Mouse (Mus musculus) retina, adult 2 months (tissue): ENCODE data around the gene Prss35.

Experiments
- DNase-seq: peaks from one replicate; pipeline ENCODE4 v3.0.0-alpha.2; 2012; ENCODE audit warnings: low read depth, low spot score

The Prss35 gene

DNA sequence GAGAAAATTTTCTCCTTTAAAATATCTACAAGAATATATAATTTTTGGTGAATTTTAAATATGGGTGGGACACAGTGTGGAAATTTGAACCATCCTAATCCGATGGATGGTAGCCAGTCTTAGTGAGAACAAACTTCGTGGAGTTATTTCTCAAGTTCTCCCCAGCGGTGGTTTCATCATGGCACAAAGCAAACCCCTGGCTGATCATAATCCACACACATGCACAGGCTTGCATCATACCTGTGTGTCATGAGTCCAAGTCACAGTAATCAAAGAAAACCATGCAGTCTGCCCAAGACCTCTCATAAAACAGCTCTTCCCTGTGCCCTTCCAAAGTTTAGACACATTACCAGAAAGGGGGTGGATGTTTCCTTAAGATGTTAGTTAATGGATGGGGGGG lies 13.6 kb upstream of the Prss35 start:
- no peak for DNase-seq

DNA sequence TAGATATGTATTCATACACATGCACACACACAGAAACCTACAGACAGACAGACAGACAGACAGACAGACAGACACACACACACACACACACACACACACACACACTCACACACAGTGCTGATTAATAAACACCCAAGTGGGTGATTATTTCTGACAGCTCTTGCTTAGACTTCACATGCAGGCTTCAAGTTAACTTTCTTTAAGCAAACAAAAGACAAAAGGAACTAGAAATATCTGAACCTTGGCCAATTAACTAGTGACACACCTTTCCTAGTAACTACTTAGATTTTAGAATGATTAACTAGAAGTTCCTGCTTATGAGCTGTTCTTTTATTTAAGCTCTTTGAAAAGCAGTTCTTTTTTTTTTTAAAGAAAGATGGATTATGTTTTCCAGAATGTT lies 9.1 kb upstream of the Prss35 start:
- DNase-seq = no peak

DNA sequence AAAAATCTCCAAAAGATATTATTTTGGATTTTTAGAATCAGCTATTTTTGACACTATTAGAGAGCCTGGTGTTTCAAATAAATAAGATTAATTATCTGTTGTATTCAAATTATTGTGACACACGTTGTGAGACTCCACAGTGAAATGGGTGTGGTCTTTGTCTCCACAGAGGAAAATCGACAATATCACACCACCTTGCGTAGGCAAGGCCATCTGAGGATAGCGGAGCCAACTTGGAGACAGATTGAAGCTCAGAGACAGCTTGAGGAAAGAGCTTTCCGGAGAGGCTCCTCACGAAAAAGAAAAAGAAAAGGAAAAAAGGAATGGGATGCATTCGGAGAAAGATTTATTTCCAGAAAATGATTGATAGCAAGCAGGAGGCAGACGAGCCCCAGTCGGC lies 8.7 kb upstream of the Prss35 start:
- DNase-seq = no peak

DNA sequence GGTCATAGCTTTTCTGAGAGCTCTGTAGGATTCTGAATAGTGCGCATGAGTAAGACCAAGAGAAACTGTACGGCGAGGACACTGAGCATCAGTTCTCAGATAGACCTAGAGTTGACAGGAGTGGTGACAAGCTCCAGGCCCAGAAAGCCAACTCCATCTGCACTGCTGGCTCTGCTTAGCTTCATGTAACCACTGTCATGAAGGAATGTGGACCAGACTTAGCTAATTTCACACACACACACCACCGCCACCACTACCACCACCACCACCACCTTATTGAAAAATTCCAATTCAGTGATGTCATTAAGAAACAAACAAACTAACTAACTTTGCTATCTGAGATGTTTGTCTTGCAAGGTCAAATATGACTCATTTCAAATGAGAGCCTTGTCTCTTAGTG lies 6.5 kb upstream of the Prss35 start:
- DNase-seq = no peak

DNA sequence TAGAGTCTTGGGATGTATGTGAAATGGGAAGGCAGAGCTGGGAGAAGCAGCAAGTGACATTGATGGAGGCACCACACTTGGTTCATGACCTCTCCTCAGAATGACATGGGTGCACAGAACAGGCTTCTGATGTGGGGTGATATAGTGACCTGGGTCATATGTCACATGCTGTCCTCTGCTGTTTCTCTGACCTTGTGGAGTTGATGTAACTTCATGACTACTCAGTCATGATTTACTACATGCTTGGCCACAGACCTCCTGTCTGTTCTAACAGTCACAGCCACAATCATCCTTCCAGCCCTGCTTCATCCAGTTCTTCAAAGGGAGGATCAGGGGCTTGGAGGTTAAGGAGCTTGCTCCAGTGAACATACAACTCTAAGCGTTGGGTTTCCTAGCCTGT lies 5.4 kb upstream of the Prss35 start:
- no peak for DNase-seq

DNA sequence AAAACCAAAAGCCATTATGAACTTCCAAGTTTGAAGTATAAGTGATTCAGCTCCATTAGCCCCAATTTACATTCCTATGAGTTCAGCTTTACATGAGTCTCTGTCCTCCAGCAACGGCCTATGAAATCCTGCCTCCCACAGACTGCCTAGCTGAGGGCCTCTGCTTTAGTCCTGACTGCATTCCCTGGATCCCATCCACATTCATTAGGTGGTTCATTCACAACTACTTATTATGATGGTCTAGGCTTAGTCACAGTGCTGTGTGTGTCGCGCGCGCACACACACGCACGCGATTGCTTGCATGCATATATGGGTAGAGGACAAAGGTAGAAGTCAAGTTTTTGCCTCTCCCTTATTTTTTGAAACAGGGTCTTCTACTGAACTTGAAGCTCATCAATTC lies 4.6 kb upstream of the Prss35 start:
- DNase-seq = no peak

DNA sequence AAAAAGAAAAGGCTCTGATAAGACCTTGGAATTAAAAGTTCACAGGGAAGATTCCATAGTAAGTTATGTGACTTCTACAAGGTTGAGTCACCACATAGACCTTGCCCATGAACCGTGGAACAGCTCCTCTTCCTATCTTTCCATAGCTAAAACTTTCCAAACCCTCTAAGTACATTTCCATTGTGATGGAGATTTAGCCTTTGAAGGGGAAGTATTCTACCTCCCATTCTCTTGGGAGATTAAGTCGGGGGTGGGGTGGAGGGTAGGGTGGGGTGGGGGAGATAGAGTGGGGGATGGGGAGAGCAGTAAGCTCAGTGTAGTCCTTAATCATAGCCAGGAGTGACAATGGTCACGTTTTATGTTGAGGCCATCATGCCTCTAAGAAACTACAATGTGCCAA lies 3.5 kb upstream of the Prss35 start:
- no peak for DNase-seq

DNA sequence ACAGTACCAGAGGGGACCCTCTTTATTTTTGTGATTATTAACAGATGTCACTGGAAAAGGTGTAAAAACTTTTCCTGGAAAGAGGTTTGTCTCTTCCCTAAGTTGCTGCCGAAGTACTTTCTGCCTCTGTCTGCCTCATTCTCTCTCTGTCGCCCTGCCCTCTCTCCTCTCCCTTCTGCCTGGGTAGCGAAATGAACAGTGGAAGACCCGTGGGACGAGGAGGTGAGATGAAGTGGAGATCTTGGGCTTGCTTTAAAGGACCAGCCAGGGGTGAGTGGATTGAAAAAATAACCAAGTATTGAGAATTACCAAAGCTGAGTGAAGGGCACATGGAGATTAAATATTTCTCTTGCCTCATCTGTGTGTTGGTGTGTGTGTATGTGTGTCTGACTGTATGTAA lies 592 bp downstream of the Prss35 start:
- no peak for DNase-seq

DNA sequence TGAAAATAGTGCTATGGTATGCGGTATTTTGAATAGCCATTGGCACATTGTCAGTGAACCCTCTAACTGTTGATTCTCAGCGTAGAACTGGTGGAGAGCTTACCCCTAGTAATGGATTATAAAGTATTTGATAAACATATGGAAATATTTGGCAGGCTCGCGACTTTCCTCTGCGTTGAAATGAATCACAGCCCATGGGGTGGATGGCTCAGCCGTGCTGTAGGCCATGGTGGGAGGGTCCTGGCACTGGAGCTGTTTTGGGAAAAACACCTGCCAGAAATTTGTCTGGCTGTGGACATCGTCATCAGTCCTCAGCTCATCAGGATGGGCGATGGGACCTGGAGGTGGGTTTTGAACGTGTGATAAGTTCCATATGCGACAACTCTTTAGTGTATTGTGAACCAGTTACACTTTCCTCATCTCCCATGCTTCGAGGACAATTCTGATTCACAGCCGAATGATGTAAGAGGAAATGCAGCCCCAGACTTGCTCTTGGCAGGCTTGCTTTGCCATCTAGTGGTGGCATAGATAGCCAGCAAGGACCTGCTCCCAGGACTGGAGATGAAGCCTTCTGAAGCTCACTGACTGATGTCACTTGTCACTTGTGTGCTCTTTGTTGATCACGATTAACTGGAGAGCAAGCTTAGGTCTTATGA lies 2.6 kb downstream of the Prss35 start:
- peak; percentile 64 for DNase-seq

DNA sequence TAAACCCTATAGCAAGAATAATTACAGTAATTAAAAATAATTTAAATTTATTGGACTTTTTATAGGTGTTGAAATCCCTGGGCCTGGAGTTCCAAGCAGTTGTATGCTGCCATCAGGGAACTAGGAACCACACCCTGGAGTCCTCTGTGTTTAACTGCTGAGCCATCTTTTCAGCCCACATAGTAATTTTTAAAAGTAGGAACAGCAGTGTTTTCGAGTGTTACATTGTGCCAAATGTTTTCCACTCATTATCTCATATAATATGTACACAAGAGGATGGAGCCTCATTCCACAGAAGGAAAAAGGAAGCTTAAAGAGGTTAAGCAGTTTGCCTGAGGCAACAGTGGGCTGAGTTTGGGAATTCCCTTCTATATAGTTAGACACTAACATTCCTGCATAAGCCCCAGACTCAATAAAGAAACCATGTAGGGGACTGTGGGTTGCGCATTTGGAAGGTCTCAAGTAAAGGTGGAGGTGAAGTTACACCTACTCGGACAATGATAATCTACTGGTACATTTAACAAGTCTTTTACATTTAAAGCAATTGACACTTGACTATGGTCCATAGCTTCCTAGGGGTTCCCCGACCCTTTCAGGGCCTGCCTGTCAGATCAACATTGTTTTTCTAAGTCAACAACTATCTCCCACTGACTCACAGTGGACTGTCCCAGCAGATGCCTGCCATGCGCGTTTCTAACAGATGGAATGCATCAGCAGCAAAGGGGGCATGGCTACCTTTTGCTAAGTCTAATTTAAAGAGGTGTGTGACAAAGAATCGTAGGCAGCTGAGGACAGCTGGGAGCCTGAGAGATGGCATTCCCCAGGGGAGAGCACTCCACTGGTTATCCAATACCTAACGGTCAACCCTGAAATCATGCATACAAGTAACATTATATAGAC lies 19.3 kb downstream of the Prss35 start:
- DNase-seq = no peak

DNA sequence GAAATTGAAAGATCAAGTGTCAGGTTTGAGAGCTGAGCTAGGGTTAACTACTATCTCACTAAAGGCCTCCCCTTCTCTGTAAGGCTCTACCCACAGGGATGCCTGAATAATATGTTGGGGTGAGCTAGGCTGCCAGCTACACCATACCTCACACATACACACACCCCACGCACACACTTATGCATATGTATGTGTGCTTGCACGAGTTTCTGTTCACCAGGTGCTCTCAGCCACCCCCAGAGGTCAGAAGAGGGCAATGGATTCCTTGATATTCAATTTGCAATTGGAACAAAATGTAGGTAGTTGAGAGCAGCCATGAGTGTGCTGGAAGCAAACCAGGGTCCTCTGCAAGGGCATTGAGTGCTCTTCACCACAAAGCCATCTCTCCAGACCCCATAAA lies 20.6 kb downstream of the Prss35 start:
- no peak for DNase-seq

DNA sequence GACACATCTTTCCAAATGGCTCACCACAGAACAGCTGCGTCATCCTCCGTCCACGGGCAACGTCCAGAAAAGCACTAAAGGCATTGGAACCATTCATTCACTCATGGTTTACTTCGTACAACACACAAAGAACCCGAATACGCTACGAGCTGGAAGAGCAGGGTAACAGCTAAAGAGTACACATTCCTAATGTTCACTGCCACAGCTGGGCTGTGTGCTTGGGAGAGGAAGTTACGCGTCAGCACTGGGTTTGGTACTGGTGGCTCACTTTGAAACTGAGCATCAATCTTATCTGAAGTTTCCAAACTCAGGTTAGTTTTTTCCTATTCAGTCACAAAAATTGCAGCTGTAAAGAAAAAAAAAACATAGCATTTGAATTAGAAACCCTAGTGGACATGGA lies 23.5 kb downstream of the Prss35 start:
- DNase-seq = no peak

DNA sequence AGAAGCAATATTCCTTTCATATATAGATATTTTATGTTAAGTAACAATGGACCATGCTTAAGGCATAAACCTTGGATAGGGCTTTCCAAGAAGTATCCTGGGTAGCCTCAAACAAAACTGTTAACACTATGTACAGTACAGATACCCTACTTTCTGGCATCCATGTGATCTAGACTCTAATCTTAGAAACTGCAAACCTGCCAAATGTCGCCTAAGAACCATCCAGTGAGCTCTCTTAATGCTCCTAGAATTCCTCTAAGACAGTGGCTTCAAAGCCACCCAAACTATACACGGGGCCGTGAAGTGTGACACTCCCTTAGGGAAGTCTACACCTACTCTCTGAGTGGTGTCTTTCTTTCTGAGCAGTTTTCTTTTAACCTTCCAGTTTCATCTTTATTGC lies 29.4 kb downstream of the Prss35 start:
- DNase-seq = no peak

DNA sequence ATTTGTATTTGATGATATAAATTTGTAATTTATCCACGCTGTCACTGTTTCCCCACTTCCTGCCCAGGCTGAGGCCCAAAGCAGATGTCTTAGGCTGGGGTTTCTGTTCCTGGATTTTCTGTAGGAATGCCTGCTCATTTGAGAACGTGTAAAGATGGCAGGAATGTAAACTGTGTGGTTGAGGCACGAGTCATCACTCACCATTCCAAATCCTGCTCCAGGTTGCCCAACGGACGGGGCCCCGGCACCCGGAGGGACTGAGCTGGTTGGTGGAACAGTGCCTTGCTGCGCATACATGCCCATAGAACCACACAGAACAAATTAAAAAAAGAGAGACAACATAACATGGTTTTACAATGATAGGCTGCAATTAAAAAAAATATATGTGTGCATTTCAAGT lies 30.5 kb downstream of the Prss35 start:
- DNase-seq = no peak

DNA sequence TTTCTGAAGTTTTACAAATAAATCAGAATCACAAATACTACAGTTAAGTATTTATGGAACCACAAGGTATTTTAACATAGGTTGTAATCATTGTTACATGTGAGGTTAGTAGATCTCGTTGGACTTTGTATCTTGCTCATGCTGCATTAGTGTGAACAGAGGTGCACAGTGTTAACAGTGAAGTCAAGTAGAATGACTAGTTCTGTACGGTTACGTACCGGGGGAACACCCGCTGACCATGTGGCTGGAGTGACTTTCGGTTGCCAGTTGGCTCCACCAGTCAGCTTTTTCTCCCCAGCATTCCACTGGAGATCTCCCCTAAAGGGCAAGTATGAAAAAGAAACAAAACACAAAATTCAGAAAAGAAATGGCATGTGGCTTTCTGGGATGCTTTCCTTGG lies 31.9 kb downstream of the Prss35 start:
- no peak for DNase-seq

DNA sequence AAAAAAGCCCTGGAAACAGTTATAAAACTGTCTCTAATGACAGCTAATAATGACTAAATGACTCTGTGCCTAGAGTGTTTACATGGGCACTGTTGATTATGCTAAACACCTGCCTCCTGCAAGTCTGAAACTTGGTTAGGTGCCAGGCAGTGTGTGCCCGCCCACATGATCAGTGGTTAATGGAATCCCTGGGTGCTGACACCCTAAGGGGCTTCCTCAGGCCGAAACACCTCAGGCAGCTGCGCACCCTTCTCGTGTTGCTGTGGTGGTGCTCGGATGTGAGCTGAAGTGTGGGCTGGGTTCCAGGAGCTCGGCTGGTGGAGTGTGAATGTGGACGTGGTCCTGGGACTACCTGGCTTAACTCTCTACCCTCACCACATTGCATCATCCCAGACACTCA lies 33.9 kb downstream of the Prss35 start:
- DNase-seq = no peak

DNA sequence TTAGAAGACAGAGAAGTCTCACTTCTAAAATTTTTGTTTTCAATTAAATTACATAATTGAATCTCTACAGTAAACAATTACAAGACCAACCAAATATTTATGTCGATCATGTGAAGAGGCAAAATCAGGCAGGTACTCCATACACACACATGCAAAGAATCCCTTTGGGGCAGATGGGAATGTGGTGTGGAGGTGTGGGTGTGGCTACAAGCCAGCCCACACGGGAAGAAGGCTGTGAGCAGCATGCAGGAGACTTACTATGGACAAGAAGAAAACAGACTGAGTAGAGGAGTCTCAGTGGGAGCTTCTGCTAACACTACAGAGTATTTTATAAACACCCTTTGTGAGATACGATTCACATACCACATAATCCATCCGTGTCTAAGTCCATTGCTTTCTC lies 34.8 kb downstream of the Prss35 start:
- DNase-seq = no peak

DNA sequence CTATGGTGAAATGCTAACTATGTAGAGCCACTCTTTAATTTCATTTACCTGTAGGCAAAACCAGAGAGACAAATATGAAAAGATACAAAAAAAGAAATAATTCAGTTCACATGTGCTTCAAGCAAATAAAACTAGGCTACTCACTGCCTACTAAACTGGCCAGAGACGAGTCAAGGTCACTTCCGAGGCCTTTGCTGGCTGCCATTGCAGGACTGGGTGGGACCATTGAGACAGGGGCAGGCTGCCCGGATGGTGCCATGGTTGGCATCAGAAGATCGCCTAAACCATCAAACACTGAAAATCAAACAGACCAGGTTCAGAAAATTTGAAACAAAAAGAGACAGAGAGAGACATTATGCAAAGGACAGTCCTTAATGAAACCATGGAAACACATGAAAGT lies 38.0 kb downstream of the Prss35 start:
- DNase-seq = no peak

DNA sequence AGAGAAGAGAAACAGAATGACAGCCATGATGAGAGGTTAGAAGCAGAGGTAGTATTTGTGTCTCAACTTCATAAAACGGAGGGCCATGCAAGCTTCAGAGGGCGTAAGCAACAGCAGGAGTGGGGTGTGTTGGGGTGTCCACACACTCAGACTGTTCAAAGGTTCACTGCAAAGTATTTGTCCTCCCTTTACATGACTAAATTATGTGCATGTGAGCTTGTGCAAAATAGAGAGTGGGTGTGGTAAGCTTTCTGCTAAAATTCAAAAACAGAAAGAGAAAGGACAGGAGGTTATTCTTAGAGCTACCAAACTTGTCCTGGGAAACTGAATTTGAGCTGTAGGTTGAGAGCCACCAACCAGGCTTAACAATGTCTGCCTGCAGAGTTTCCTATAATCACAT lies 39.4 kb downstream of the Prss35 start:
- no peak for DNase-seq

DNA sequence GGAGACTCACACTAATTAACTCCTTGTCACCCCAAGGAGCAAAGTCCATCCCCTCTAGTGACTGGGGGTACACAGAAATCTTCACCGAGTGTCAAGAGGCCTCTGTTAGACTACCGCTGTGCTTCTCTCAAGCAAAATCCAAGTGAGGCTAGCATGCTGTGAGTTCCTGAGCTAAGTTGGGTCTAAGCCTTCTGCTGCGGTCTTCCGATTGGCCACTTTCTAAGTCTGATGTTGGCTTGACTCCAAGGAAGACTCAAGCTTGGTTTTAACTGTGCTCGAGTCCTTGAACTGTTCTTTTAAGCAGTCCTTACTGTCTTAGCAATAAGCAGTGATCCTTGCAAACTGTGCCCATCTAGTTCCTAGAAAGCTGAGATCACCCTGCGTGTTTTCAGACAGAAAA lies 45.7 kb downstream of the Prss35 start:
- DNase-seq = no peak

DNA sequence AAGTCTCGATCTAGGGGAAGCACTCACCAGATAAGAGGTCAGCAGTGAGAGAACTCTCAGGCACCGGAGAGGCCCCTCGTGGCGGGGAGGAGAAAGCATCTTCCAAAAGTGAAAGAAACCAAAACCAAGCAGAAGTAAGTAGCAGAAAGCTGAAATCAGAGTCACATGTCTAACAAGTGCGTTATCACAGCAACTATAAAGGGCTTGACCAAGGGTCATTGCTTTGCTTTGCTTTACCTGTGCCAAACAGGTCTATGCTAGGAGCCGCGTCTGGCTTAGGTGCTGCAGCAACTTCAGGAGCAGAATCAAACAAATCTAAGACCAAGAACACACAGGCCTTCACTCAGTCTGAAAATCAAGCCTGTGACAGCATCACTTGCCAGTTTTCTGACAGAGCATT lies 48.5 kb downstream of the Prss35 start:
- DNase-seq = no peak

DNA sequence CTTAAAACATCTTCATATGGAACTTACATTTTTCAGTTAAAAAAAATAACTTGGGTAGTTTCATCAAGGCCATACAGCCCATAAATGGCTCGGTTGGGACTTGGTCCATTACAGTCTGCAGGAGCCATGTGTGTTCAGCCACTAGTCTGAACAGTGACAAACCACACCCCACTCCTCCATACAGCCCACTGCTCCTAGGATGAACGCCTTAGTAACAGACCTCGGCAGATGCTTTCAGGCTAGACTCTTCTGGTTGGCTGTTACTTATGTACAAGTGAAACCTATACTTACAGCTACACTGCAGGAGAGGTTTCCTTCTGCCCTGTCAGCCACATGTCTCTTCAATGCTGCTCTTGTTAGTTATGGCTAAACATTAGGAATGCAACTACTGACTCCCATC lies 51.8 kb downstream of the Prss35 start:
- no peak for DNase-seq

DNA sequence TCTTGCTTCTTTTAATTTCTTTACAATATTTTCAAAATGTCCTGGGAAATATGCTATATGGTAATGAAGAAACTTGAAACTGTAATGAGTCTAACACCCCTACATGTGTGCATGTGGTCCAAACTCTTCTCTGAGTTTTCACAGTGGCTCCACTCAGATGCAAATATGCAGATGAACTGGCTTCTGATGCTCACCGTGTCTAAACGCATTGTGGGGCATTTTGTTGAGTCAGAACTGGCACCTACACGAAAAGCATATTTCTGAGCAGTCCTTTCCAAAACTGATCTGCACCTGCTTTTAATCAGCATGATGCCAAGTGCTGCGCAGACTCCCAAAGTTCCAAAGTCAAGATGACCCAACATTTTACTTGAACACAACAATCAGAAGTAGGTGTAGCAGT lies 54.1 kb downstream of the Prss35 start:
- no peak for DNase-seq
